Mouse (Mus musculus) thymus, adult 2 months (tissue): ENCODE measurements at regions not wholly inside any gene's neighbourhood (a gene's known extent, or its start where the extent isn't known, plus 50 kb on each side); places are given as distances from the start of the nearest gene placed in this dataset.

Experiments
- CTCF ChIP-seq: fragments of 200-500 bp; IDR thresholded peaks from 2 replicates; pipeline ENCODE4 v1.5.1; 2012; ENCODE audit warnings: mild to moderate bottlenecking, control low read depth, low read length, moderate library complexity, borderline replicate concordance; ENCODE audit not compliant: control insufficient read depth, poor library complexity, insufficient read depth; ENCODE audit errors: extremely low read depth
- POLR2A ChIP-seq: fragments of 200-500 bp; IDR thresholded peaks from 2 replicates; pipeline ENCODE4 v1.6.1; 2012; ENCODE audit warnings: mild to moderate bottlenecking, low read length, control low read depth, moderate library complexity; ENCODE audit not compliant: control insufficient read depth, poor library complexity, insufficient read depth; ENCODE audit errors: extremely low read depth

GRCm38 (mm10) chr11:114254344-114254743 lies 187.5 kb upstream of the Sdk2 start:
- TF ChIP-seq POLR2A: no peak
- TF ChIP-seq CTCF: no peak
